Mouse (Mus musculus) mesoderm, embryonic 11.5 days (tissue): ENCODE data around the gene Naa80.

ENCODE experiments used
- DNase-seq: peaks from one replicate; pipeline ENCODE4 v3.0.0-alpha.2; 2012; ENCODE audit warnings: low read depth, low spot score

Gene Naa80

GRCm38 (mm10) chr9:107594281-107595062 is 15.8 kb downstream of the Naa80 start:
- no peak for DNase-seq

DNA sequence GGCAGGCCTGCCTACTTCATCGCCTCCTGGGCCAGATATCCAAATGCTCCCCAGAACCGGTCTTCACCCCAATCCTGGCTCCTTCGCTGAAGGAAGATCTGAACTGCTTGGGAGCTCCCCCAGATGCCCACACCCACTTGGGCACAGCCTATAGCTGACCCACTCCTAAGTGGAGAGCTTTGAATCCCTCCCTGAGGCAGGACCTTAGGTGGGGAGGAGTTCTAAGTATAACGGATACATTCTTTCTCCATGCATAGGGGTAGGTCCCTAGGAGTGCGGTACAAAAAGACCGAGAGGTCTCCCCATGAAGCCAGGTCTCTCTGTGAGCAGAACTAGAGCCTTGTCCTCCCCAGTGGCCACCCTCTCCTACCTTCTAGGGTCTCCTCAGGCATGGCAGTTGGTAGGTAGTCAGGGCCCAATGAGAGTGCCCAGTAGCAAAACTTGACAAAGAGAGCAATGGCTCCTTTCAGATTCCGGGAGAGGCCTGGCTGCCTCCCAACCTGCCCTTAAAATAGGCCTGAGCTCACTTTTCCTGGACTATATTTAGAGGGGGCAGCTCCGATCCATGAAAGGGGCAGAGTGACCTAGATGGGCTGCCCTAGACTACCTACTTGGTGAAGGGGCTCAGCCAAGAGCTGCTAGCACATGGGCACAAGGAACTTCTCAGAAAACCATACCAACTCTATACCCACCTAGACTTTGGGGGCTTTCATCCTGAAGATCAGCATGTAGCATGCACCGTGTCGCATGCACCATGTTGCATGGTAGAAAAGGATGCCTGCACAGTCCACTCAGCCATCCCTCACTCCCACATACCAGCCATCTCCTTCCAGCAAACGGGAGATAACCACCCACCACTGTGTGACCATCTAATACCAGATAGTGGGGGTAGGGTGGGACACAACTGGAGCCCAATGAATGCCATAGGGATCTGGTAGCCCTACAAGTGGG is 18.2 kb downstream of the Naa80 start:
- DNase-seq = no peak

GRCm38 (mm10) chr9:107598385-107598784 is 19.7 kb downstream of the Naa80 start:
- no peak for DNase-seq

GRCm38 (mm10) chr9:107599433-107599832 is 20.7 kb downstream of the Naa80 start:
- no peak for DNase-seq

GRCm38 (mm10) chr9:107599842-107600241 is 21.2 kb downstream of the Naa80 start:
- DNase-seq = no peak

GRCm38 (mm10) chr9:107600745-107601144 is 22.1 kb downstream of the Naa80 start:
- no peak for DNase-seq

DNA sequence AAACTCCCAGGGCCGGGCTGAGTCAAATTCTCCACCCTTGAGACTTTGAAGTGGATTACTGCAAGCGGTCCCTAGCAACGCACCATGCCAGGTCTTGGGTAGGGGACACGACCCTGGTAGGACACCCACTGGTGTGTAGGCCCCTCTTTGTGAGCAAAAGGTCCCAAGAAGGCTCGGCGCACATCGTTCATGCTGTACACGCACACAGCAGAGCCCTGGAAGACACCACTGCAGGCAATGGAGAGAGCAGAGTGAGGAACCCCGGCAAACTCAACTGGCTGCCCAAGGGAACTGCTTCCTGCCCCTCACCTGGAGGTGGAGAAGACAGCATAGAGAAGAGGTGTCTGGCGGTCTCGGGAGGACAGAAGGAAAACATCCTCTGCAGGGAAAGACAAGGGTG is 22.6 kb downstream of the Naa80 start:
- no peak for DNase-seq

DNA sequence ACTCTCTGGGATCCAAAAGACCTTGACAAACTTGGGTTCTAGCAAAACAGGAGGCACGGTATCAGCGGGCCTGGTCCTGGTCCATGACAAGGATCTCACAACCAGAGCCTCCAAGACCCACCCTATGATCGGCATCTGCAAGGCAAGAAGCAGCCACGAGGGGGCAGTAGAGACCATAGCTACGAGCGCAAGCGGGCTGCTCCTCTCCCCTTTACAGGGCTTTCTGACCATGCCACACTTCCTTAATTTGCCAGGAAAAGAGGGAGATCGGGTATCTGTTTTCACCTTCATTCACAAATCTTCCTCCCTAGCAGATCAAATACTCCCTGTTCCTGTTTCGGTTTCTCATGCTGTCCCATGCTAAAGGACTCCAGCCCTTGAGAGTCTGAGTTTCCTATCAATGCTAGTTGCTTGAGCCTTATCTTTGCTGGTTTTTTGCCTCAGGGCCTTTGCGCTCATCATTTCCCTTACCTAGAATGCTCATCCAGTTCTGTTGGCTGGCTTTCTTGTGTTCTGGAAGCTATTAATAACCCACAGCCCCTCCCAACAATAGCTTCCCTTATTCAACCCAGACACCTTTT is 23.5 kb downstream of the Naa80 start:
- peak; percentile 91 for DNase-seq

DNA sequence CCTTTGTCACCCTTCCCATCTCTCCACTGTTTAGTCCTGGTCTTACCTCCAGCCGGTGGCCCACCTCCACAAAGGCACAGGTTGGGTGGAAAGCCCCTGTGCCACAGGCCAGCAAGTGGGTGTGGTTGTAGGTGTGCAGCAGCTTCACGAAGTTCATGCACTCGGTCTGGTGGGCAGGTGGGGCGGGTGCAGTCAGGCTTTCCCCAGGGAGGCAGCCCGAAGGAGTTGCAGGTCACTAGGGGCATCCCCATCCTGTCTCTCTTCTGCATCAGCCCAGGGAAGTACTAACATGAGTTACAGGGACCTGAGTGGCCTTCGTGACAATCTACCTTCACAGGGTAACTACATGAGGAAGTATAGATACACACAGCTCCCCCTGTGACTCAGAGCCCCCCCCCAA is 24.6 kb downstream of the Naa80 start:
- no peak for DNase-seq

DNA sequence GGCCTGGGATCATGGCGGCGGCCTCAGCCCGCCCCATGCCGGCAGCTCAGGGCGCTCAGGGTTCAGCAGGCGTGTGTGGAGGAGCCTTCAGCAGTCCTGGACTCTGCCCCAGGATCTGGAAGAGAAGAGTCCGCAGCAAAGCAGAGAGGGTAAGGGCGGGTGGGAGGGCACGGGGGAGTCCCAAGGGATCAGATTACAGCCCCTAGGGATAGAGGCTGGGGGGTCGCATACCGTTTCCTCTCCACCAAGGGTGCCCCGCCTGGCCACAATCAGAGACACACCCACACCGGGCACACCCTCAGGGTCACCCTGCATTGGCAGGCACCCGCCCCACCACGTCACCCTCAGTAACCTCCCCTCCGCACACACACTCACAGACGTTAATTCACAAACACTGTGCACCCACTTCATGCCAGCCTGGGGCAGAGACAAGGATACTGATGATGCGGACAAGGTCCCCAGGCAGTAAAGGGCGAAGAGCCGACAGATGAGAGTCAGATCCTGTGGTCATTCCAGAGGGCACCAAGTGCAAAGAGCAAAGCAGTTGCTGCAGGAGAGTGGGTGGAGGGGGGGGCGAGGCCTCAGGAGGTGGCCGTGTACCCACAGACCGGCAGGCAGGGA is 26.5 kb downstream of the Naa80 start:
- DNase-seq = no peak

DNA sequence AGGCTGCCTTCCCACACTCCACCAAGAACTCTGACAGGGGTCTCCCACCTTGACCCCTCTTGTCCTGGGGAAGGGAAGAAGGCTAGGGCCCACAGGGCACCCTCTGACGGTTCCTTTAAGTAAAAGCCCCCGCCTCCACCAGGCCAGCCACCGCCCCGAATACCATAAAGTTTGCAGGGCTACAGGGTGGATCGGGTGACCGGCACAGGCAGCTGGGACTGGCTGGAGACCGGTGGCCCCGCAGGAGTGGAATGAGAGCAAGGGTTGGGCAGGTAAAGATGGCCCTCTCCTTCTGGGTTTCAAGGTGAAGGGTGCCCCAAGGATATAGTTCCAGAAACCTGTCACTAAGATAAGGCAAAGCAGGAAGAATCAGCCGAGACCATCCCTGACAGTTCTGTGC is 27.9 kb downstream of the Naa80 start:
- DNase-seq = no peak

GRCm38 (mm10) chr9:107607036-107607435 is 28.3 kb downstream of the Naa80 start:
- no peak for DNase-seq

DNA sequence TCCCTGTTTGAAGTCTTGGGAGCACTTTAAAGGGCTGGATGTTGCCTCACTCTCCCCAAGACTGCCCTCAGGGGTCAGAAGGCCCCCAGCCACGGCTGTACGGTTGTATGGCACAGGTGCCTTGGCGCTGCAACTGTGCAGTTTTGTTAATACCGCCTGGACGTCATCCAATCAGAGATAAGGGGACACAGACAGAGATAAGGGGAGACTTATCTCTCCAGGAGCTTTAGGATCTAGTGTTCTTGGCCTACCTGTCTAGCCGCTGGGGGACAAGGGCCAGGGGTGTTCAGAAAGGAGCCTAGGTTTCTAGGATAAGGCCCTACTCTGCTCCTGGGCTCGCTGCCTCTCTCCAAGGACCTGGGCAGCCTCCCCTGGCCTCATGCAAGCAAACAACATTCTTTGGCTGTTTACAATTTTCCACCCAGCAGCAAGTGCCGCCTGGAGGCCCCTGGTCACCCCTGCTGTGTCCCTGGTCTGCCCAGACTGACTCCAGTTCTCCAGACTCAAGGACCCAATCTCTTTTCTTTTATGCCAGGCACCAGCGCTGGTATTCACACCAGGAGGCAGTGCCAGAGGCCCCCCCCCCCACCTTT is 29.1 kb downstream of the Naa80 start:
- DNase-seq = no peak

- no peak for DNase-seq
Measured at GRCm38 (mm10) chr9:107608741-107609432, 30.2 kb downstream of the Naa80 start, which contains the start of gene Sema3b. Gene Sema3b, minus strand, starts transcription at chr9:107609229.

DNA sequence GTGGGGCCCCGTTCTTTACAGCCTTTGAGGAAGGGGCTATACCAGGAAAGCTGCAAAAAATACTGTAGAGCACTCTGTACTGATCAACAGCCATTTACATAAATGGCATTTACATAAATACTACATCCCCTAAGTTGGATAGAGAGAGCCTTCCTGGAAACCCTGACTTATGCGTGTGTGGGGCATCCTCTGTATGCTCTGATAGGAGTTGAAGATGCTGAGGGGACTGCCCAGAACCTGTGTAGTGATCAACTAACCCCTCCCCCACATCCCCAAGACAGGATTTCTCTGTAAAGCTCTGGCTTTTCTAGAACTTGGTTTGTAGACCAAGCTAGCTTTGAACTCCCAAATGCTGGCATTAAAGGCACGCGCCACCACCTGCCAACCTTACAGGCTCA is 30.7 kb downstream of the Naa80 start:
- DNase-seq = no peak

DNA sequence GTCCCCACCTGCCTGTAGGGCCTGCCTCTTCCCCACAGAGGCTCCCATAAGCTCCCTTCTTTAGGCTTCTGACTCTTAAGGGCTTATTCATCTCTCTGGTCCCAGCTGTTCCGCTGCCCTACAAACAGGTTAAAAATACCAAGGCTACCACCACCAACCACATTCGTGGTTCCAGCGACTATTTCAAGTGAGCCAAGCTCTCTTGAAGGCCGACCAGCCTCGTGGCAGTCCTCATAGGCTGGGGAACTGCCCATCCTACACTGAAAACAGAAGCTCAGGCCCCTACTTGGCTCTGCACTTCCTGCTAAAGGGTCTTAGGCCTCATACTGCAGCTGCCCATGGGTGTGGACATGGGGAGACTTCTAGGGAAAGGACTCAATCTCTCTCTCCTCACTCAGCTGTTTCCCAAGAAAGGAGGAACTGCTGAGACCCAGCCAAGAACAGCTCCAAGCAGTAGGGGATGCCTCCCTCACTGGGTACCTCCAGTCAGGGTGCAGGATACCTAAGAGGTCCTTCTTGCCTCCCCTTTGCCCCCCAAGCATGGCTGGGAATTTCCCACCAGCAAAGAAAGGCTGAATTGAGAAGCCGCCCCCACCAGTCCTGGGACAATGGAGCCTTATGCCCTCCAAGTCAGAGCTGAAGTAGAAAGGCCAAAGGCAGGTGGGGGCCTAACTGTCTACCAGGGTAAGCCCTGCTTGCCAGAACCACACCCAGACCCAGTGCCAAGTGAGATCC is 32.9 kb downstream of the Naa80 start:
- no peak for DNase-seq

GRCm38 (mm10) chr9:107612191-107612944 is 33.7 kb downstream of the Naa80 start:
- peak; percentile 99 for DNase-seq

- no peak for DNase-seq
Measured at GRCm38 (mm10) chr9:107612945-107613569, 34.4 kb downstream of the Naa80 start.

DNA sequence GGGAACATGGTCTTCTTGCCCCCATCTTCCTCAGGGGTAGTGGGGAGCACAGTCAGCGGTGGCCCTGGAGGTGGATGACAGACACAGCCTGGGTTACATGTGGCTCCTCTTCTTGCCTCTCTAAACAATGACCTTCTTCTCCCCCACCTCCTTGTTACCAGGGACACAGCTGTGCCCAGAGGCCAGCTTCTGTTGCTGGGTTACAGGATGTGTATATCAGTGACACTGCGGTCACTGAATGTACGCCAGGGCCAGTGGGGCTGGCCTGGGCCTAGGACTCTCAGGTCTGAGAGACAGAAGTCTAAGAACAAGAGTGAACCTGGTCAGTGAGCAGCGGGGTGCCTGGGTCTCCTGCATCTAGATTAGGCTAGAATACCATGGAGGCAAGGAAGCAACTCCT is 36.3 kb downstream of the Naa80 start:
- no peak for DNase-seq
